Mouse (Mus musculus) hindbrain, embryonic 12.5 days (tissue): Measurements from ENCODE around the gene Ulk4. TPM values are rescaled to one million over a fixed set of nuclear protein-coding genes. Genes with fewer than 3 reads are reported as not detected.

ENCODE experiments used
- ATAC-seq: fragments of 200-750 bp; cut with Nextera tagmentation; 2 replicates; pipeline ENCODE4 v1.8.0; 2017; ENCODE audit warnings: moderate TSS enrichment; ENCODE audit not compliant: low FRiP score
- H3K27ac ChIP-seq: fragments of 300-500 bp; sonication (generic); 2 replicates; pipeline ENCODE4 v1.5.1; 2016; ENCODE audit warnings: mild to moderate bottlenecking
- H3K27me3 ChIP-seq: fragments of 300-500 bp; sonication (generic); 2 replicates; pipeline ENCODE4 v1.6.1; 2016; ENCODE audit warnings: mild to moderate bottlenecking
- H3K36me3 ChIP-seq: fragments of 300-500 bp; sonication (generic); 2 replicates; pipeline ENCODE4 v1.6.1; 2016; ENCODE audit warnings: mild to moderate bottlenecking
- H3K4me1 ChIP-seq: fragments of 300-500 bp; sonication (generic); 2 replicates; pipeline ENCODE4 v1.6.1; 2016
- H3K4me2 ChIP-seq: fragments of 300-500 bp; sonication (generic); replicated peaks from 2 replicates; pipeline ENCODE4 v1.6.1; 2016; ENCODE audit warnings: mild to moderate bottlenecking
- H3K4me3 ChIP-seq: fragments of 300-500 bp; sonication (generic); 2 replicates; pipeline ENCODE4 v1.5.1; 2016; ENCODE audit warnings: mild to moderate bottlenecking
- H3K9ac ChIP-seq: fragments of 300-500 bp; sonication (generic); 2 replicates; pipeline ENCODE4 v1.6.1; 2016; ENCODE audit warnings: mild to moderate bottlenecking, moderate library complexity
- H3K9me3 ChIP-seq: fragments of 300-500 bp; sonication (generic); replicated peaks from 2 replicates; pipeline ENCODE4 v1.6.1; 2016; ENCODE audit warnings: mild to moderate bottlenecking
- WGBS: fragments of 180-500 bp; shearing (Covaris S2); methylation state at CpG from one replicate; pipeline ENCODE4 v1.1.7; 2016; 5-methylcytosine and 5-hydroxymethylcytosine counted together
- polyA plus RNA-seq: library from polyadenylated mRNA; unstranded; fragments of >200 nt; fragmentation: Nextera tagmentation; extraction: Ambion mirVana; gene quantifications from 2 replicates; pipeline ENCODE4 v1.2.1, GENCODE M21; 2016

The Ulk4 gene
- polyA plus RNA-seq, 1 experiment from 2014 or later, result 164 TPM

GRCm38 (mm10) chr9:121080834-121081233, 196.2 kb downstream of the Ulk4 start:
- Histone ChIP-seq H3K9ac (no peak overlapping the region), H3K4me1 (peaks cover 24% of the 10 kb centered on the region), H3K4me3 (no peak overlapping the region), H3K27ac (no peak overlapping the region), H3K9me3 (no peaks in the 10 kb centered on the region), H3K36me3 (no peaks in the 10 kb centered on the region), H3K4me2 (no peak overlapping the region), H3K27me3 (no peaks in the 10 kb centered on the region; the same call in 1 of the 2 replicates)
- no peak for ATAC-seq
- WGBS, result 89% methylated on average over 3 of the region's 3 CpGs

- Histone ChIP-seq H3K9me3 (no peaks in the 10 kb centered on the region), H3K27me3 (no peaks in the 10 kb centered on the region; the same call in 1 of the 2 replicates), H3K27ac (no peak overlapping the region), H3K9ac (no peak overlapping the region), H3K4me3 (no peak overlapping the region), H3K4me2 (no peak overlapping the region), H3K4me1 (peaks cover 24% of the 10 kb centered on the region), H3K36me3 (no peaks in the 10 kb centered on the region)
- WGBS, result 86% methylated on average over 10 of the region's 10 CpGs
- no peak for ATAC-seq
These were observed 196.6 kb downstream of the Ulk4 start for GRCm38 (mm10) chr9:121080413-121080812.

- peaks cover 24% of the 10 kb centered on the region for H3K4me1 ChIP-seq
- no peaks in the 10 kb centered on the region; the same call in 1 of the 2 replicates for H3K27me3 ChIP-seq
- no peak overlapping the region for H3K9ac ChIP-seq
- no peak overlapping the region for H3K27ac ChIP-seq
- no peaks in the 10 kb centered on the region for H3K9me3 ChIP-seq
- ATAC-seq, result no peak
- 48% methylated on average over 9 of the region's 9 CpGs for WGBS
- H3K36me3 ChIP-seq, result no peaks in the 10 kb centered on the region
- no peak overlapping the region for H3K4me3 ChIP-seq
- H3K4me2 ChIP-seq, result no peak overlapping the region
These were observed 197.5 kb downstream of the Ulk4 start for GRCm38 (mm10) chr9:121079388-121080088.

- Histone ChIP-seq H3K4me1 (peaks cover 21% of the 10 kb centered on the region), H3K36me3 (no peaks in the 10 kb centered on the region), H3K27me3 (no peaks in the 10 kb centered on the region; the same call in 1 of the 2 replicates), H3K4me2 (no peak overlapping the region), H3K9ac (no peak overlapping the region), H3K4me3 (no peak overlapping the region), H3K9me3 (no peaks in the 10 kb centered on the region), H3K27ac (no peak overlapping the region)
- ATAC-seq, result no peak
- 32% methylated on average over 12 of the region's 12 CpGs for WGBS
These were observed 200.7 kb downstream of the Ulk4 start for GRCm38 (mm10) chr9:121076291-121076690.

GRCm38 (mm10) chr9:121075246-121075645, 201.8 kb downstream of the Ulk4 start:
- WGBS, result 90% methylated on average over 4 of the region's 4 CpGs
- ATAC-seq, result no peak

GRCm38 (mm10) chr9:121074726-121075125, 202.3 kb downstream of the Ulk4 start:
- H3K9ac ChIP-seq, result no peak overlapping the region
- H3K36me3 ChIP-seq, result no peaks in the 10 kb centered on the region
- H3K4me1 ChIP-seq, result peaks cover 21% of the 10 kb centered on the region
- H3K4me3 ChIP-seq, result no peak overlapping the region
- 85% methylated on average over 3 of the region's 3 CpGs for WGBS
- ATAC-seq, result no peak
- no peak overlapping the region for H3K27ac ChIP-seq
- no peaks in the 10 kb centered on the region; the same call in 1 of the 2 replicates for H3K27me3 ChIP-seq
- no peak overlapping the region for H3K4me2 ChIP-seq
- no peaks in the 10 kb centered on the region for H3K9me3 ChIP-seq

More at GRCm38 (mm10) chr9:121075246-121075645, 201.8 kb downstream of the Ulk4 start:
- Histone ChIP-seq H3K4me2 (no peak overlapping the region), H3K4me3 (no peak overlapping the region), H3K9me3 (no peaks in the 10 kb centered on the region), H3K27me3 (no peaks in the 10 kb centered on the region; the same call in 1 of the 2 replicates), H3K36me3 (no peaks in the 10 kb centered on the region), H3K9ac (no peak overlapping the region), H3K27ac (no peak overlapping the region), H3K4me1 (peaks cover 23% of the 10 kb centered on the region)

DNA sequence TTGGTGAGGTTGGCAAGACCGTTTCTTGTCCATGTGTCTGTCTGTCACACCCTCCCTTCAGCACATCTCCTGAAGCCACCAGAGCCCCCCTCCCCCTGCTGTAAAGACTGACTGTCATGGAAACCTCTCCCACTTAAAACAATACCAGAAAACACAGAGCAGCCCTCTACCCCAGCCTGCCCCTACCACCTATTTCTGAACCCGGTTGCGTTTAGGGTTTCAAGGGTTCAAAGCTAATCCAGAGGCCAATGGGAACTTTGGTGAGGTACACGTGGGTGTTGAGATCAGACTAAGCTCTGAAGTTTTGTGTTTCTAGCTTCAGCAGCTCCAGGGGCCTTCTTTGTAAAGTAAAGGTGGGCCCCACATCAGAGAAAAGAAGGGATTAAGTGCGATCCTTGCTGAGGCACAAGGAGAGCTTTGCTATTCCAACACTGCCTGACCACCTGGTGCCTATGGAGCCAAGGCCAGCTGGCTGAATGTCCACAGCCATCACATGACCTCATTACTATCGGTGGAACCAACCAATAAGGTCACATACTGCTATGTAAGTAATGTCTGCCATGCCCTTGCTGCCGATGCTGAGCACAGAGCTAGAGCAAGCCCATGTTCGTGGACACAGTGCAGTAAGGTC, 204.8 kb downstream of the Ulk4 start:
- Histone ChIP-seq H3K9ac (no peak overlapping the region), H3K4me3 (no peak overlapping the region), H3K36me3 (no peaks in the 10 kb centered on the region), H3K27me3 (no peaks in the 10 kb centered on the region), H3K4me2 (no peak overlapping the region), H3K9me3 (no peaks in the 10 kb centered on the region), H3K27ac (no peak overlapping the region), H3K4me1 (peaks cover 16% of the 10 kb centered on the region)
- WGBS, result 55% methylated on average over 8 of the region's 8 CpGs
- ATAC-seq, result no peak

DNA sequence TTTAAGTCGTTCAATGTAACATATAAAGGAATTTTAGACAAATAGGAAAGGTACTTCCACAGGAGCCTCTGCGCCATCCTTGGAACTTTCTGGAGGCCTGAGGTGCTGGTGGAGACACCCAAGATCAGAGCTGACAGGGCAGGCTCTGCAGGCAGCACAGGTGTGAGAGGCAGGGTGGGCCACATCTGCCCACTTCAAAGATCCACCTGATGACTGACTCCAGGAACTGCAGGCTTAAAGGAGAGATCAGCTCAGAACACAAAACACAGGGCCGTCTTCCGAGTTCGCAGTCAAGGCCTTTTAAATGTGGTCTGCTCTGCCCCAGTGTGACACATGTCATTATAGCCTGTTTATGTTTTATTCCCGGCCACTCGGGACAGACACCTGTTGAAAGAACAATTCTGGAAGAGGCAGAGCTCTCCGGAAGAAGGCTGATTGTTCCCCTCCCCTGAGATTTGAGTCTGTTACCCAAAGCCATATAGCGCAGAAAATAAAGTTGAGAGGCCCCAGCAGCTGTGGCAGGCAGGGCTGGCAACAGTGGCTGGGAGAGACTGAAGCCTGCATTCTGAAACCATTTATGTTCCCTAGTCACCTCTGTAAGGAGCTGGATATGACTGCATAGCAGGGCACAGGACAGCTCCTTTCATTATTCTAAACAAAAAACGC, 205.4 kb downstream of the Ulk4 start:
- H3K4me3 ChIP-seq, result no peak overlapping the region
- no peak overlapping the region for H3K4me2 ChIP-seq
- H3K27ac ChIP-seq, result no peak overlapping the region
- no peaks in the 10 kb centered on the region for H3K36me3 ChIP-seq
- H3K27me3 ChIP-seq, result no peaks in the 10 kb centered on the region
- H3K9ac ChIP-seq, result no peak overlapping the region
- H3K4me1 ChIP-seq, result peaks cover 16% of the 10 kb centered on the region
- WGBS, result 71% methylated on average over 10 of the region's 10 CpGs
- no peak for ATAC-seq
- H3K9me3 ChIP-seq, result no peaks in the 10 kb centered on the region

DNA sequence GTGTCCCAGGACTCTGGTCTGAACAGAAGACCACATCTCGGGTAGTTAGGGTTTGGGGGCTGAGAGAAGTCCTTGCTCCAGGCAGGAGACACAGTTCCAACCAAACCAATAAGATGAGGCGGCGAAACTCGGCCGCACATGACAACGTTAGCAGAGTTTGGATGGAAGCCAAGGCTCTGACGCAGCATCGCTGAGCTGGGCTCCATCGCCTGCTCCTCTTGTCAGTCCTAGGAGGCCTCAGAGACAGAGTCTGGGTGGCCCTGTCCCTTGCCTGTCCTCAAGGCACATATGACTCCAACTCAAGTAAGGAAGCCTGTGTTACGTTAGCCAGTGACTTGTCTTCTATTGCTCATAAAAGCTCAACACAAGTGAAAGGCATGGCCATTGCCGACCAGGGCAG, 205.9 kb downstream of the Ulk4 start:
- Histone ChIP-seq H3K27me3 (no peaks in the 10 kb centered on the region), H3K27ac (no peak overlapping the region), H3K9me3 (no peaks in the 10 kb centered on the region), H3K36me3 (no peaks in the 10 kb centered on the region), H3K9ac (no peak overlapping the region), H3K4me1 (peaks cover 11% of the 10 kb centered on the region; the same call in 1 of the 2 replicates), H3K4me2 (no peak overlapping the region), H3K4me3 (no peak overlapping the region)
- no peak for ATAC-seq
- WGBS, result 90% methylated on average over 11 of the region's 11 CpGs

GRCm38 (mm10) chr9:121068115-121068514, 208.9 kb downstream of the Ulk4 start:
- Histone ChIP-seq H3K27me3 (no peaks in the 10 kb centered on the region), H3K9ac (no peak overlapping the region), H3K36me3 (no peaks in the 10 kb centered on the region), H3K4me2 (no peak overlapping the region), H3K27ac (no peak overlapping the region), H3K9me3 (no peaks in the 10 kb centered on the region), H3K4me3 (no peak overlapping the region), H3K4me1 (peaks cover 12% of the 10 kb centered on the region)
- WGBS, result 91% methylated on average over 5 of the region's 5 CpGs
- ATAC-seq, result no peak

- no peak for ATAC-seq
- 73% methylated on average over 10 of the region's 10 CpGs for WGBS
- Histone ChIP-seq H3K36me3 (no peaks in the 10 kb centered on the region), H3K4me3 (no peak overlapping the region), H3K4me1 (peaks cover 18% of the 10 kb centered on the region), H3K9ac (no peak overlapping the region), H3K27ac (no peak overlapping the region), H3K9me3 (no peaks in the 10 kb centered on the region), H3K27me3 (no peaks in the 10 kb centered on the region), H3K4me2 (no peak overlapping the region)
These were observed 210.0 kb downstream of the Ulk4 start for GRCm38 (mm10) chr9:121067043-121067442.

DNA sequence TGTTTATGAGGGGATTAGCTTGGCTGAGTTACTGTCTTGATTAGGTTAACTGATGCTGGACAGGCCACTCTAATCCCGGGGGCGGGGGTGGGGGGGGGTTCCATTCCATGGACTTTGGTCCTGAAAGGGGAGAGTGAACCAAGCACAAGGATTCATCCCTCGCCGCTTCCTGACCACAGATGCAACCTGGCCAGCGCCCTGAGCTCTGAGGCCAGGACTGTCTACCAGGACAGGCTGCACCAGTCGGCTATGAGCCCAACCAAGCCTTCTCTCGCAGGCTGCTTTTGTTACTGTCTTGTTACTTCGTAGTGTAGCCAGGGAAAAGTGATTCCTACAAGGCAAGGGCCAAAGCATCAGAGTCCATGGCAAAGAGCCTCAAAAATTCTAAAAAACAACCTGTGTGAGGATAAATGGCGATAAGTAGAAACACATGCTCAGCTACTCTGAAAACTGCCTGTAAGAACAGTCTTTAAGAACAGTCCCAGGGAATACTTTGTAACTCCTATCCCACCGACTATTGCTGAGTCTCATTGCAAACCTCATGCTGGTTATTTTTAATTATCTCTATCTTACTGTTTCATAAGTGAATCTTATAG, 211.5 kb downstream of the Ulk4 start:
- Histone ChIP-seq H3K4me1 (peaks cover 24% of the 10 kb centered on the region), H3K4me2 (no peak overlapping the region), H3K9ac (no peak overlapping the region), H3K9me3 (no peaks in the 10 kb centered on the region), H3K27ac (no peak overlapping the region), H3K4me3 (no peak overlapping the region), H3K27me3 (no peaks in the 10 kb centered on the region), H3K36me3 (no peaks in the 10 kb centered on the region)
- ATAC-seq, result no peak
- 81% methylated on average over 10 of the region's 10 CpGs for WGBS
